Mouse (Mus musculus) neural tube, embryonic 12.5 days (tissue): Measurements from ENCODE around the gene Ascc3. TPM values are rescaled to one million over a fixed set of nuclear protein-coding genes. Genes with fewer than 3 reads are reported as not detected.
A peak's percentile ranks its signal among the peaks of the same experiment; 100 is the strongest.

Source experiments
- ATAC-seq: fragments of 200-750 bp; cut with Nextera tagmentation; 2 replicates; pipeline ENCODE4 v1.8.0; 2017; ENCODE audit warnings: low read depth, mild to moderate bottlenecking, moderate TSS enrichment, moderate library complexity; ENCODE audit not compliant: low FRiP score
- H3K27ac ChIP-seq: fragments of 300-500 bp; sonication (generic); 2 replicates; pipeline ENCODE4 v1.5.1; 2016
- H3K27me3 ChIP-seq: fragments of 300-500 bp; sonication (generic); replicated peaks from 2 replicates; pipeline ENCODE4 v1.6.1; 2016; ENCODE audit warnings: mild to moderate bottlenecking
- H3K36me3 ChIP-seq: fragments of 300-500 bp; sonication (generic); 2 replicates; pipeline ENCODE4 v1.6.1; 2016; ENCODE audit warnings: mild to moderate bottlenecking
- H3K4me1 ChIP-seq: fragments of 300-500 bp; sonication (generic); 2 replicates; pipeline ENCODE4 v1.6.1; 2016
- H3K4me2 ChIP-seq: fragments of 300-500 bp; sonication (generic); replicated peaks from 2 replicates; pipeline ENCODE4 v1.6.1; 2016; ENCODE audit warnings: mild to moderate bottlenecking
- H3K4me3 ChIP-seq: fragments of 300-500 bp; sonication (generic); 2 replicates; pipeline ENCODE4 v1.5.1; 2016
- H3K9ac ChIP-seq: fragments of 300-500 bp; sonication (generic); 2 replicates; pipeline ENCODE4 v1.6.1; 2016; ENCODE audit warnings: mild to moderate bottlenecking
- H3K9me3 ChIP-seq: fragments of 300-500 bp; sonication (generic); 2 replicates; pipeline ENCODE4 v1.6.1; 2016; ENCODE audit warnings: mild to moderate bottlenecking
- WGBS: fragments of 180-500 bp; shearing (Covaris S2); methylation state at CpG from one replicate; pipeline ENCODE4 v1.1.7; 2016; 5-methylcytosine and 5-hydroxymethylcytosine counted together
- polyA plus RNA-seq: library from polyadenylated mRNA; unstranded; fragments of >200 nt; fragmentation: Nextera tagmentation; extraction: Ambion mirVana; gene quantifications from 2 replicates; pipeline ENCODE4 v1.2.1, GENCODE M21; 2016

The Ascc3 gene
- polyA plus RNA-seq, 1 experiment from 2014 or later: 21.1 TPM

GRCm38 (mm10) chr10:50671517-50671916 is 79.0 kb downstream of the Ascc3 start:
- no peaks in the 10 kb centered on the region for H3K4me1 ChIP-seq
- H3K4me3 ChIP-seq: no peak overlapping the region
- no peak overlapping the region for H3K4me2 ChIP-seq
- WGBS: 65% methylated on average over 5 of the region's 5 CpGs
- H3K36me3 ChIP-seq: no peaks in the 10 kb centered on the region
- no peaks in the 10 kb centered on the region for H3K9me3 ChIP-seq
- H3K9ac ChIP-seq: no peak overlapping the region
- H3K27me3 ChIP-seq: no peaks in the 10 kb centered on the region
- H3K27ac ChIP-seq: no peak overlapping the region
- no peak for ATAC-seq

GRCm38 (mm10) chr10:50690324-50690723 is 97.9 kb downstream of the Ascc3 start:
- H3K27me3 ChIP-seq: no peaks in the 10 kb centered on the region
- H3K4me1 ChIP-seq: no peaks in the 10 kb centered on the region
- no peak overlapping the region for H3K27ac ChIP-seq
- no peaks in the 10 kb centered on the region for H3K36me3 ChIP-seq
- no peak overlapping the region for H3K4me2 ChIP-seq
- no peak for ATAC-seq
- H3K9me3 ChIP-seq: no peaks in the 10 kb centered on the region
- no peak overlapping the region for H3K4me3 ChIP-seq
- no peak overlapping the region for H3K9ac ChIP-seq

GRCm38 (mm10) chr10:50698836-50699433 is 106.5 kb downstream of the Ascc3 start:
- Histone ChIP-seq H3K9me3 (no peaks in the 10 kb centered on the region), H3K4me3 (no peak overlapping the region), H3K27me3 (no peaks in the 10 kb centered on the region), H3K27ac (no peak overlapping the region), H3K9ac (no peak overlapping the region), H3K36me3 (no peaks in the 10 kb centered on the region), H3K4me1 (no peaks in the 10 kb centered on the region), H3K4me2 (no peak overlapping the region)
- peak; percentile 66 for ATAC-seq
- 63% methylated on average over 4 of the region's 4 CpGs for WGBS

- H3K27me3 ChIP-seq: no peaks in the 10 kb centered on the region
- ATAC-seq: no peak
- no peaks in the 10 kb centered on the region for H3K4me1 ChIP-seq
- no peak overlapping the region for H3K9ac ChIP-seq
- H3K9me3 ChIP-seq: no peaks in the 10 kb centered on the region
- H3K27ac ChIP-seq: no peak overlapping the region
- H3K4me2 ChIP-seq: no peak overlapping the region
- no peaks in the 10 kb centered on the region for H3K36me3 ChIP-seq
- 68% methylated on average over 2 of the region's 2 CpGs for WGBS
- no peak overlapping the region for H3K4me3 ChIP-seq
Measured at GRCm38 (mm10) chr10:50701736-50702135, 109.3 kb downstream of the Ascc3 start.

GRCm38 (mm10) chr10:50702361-50702760 is 109.9 kb downstream of the Ascc3 start:
- H3K9ac ChIP-seq: no peak overlapping the region
- 85% methylated on average over 3 of the region's 3 CpGs for WGBS
- no peak overlapping the region for H3K4me2 ChIP-seq

GRCm38 (mm10) chr10:50704202-50704601 is 111.7 kb downstream of the Ascc3 start:
- ATAC-seq: peak; percentile 75
- Histone ChIP-seq H3K27ac (no peak overlapping the region), H3K4me2 (no peak overlapping the region), H3K9me3 (no peaks in the 10 kb centered on the region), H3K4me1 (no peaks in the 10 kb centered on the region), H3K36me3 (no peaks in the 10 kb centered on the region), H3K4me3 (no peak overlapping the region), H3K9ac (no peak overlapping the region), H3K27me3 (no peaks in the 10 kb centered on the region)
- WGBS: 33% methylated on average over 6 of the region's 6 CpGs

More at GRCm38 (mm10) chr10:50702361-50702760, 109.9 kb downstream of the Ascc3 start:
- Histone ChIP-seq H3K4me3 (no peak overlapping the region), H3K9me3 (no peaks in the 10 kb centered on the region), H3K36me3 (no peaks in the 10 kb centered on the region), H3K27me3 (no peaks in the 10 kb centered on the region), H3K4me1 (no peaks in the 10 kb centered on the region), H3K27ac (no peak overlapping the region)
- no peak for ATAC-seq

DNA sequence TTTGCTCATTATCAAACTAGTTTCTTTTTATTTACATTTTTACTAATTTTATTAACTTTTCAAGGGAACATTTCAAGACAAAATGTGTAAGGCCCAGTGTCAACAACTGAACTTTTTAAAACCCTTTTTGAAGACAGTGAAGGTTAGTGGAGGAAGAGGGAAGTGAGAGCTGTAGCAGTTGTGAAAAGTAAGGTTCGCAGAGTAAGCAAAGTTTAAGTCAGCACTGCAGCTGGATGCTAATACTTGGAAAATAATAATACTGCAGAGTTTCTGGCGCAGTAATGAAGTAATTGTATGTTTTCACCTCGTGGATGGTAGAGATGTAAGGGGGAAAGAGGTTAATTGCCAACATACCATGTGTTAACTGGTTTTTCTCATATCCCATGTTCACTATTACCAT is 112.4 kb downstream of the Ascc3 start:
- H3K36me3 ChIP-seq: no peaks in the 10 kb centered on the region
- no peaks in the 10 kb centered on the region for H3K4me1 ChIP-seq
- no peak overlapping the region for H3K27ac ChIP-seq
- ATAC-seq: no peak
- 93% methylated on average over 3 of the region's 3 CpGs for WGBS
- no peaks in the 10 kb centered on the region for H3K27me3 ChIP-seq
- no peak overlapping the region for H3K4me2 ChIP-seq
- no peaks in the 10 kb centered on the region for H3K9me3 ChIP-seq
- H3K4me3 ChIP-seq: no peak overlapping the region
- no peak overlapping the region for H3K9ac ChIP-seq

DNA sequence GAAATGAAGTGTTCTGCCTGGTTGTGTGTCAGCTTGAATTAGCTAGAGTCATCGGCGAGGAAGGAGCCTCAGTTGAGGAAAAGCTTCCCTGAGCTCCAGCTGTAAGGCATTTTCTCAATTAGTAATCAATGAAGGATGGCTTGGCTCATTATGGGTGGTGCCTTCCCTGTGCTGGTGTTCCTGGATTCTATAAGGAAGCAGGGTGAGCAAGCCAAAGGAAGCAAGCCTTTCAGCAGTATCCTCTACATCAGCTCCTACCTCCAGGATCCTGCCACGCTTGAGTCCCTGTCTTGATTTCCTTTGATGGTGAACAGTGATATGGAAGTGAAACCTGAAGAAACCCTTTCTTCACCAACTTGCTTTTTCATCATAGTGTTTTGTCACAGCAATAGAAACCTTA is 118.8 kb downstream of the Ascc3 start:
- H3K27me3 ChIP-seq: no peaks in the 10 kb centered on the region
- H3K27ac ChIP-seq: no peak overlapping the region
- H3K4me2 ChIP-seq: no peak overlapping the region
- H3K36me3 ChIP-seq: no peaks in the 10 kb centered on the region
- ATAC-seq: no peak
- no peaks in the 10 kb centered on the region for H3K9me3 ChIP-seq
- H3K4me3 ChIP-seq: no peak overlapping the region
- WGBS: 85% methylated on average over 3 of the region's 3 CpGs
- no peak overlapping the region for H3K9ac ChIP-seq
- H3K4me1 ChIP-seq: no peaks in the 10 kb centered on the region

- H3K4me1 ChIP-seq: no peaks in the 10 kb centered on the region
- H3K4me2 ChIP-seq: no peak overlapping the region
- H3K4me3 ChIP-seq: no peak overlapping the region
- H3K9ac ChIP-seq: no peak overlapping the region
- WGBS: 84% methylated on average over 1 of the region's 1 CpGs
- no peak overlapping the region for H3K27ac ChIP-seq
- H3K27me3 ChIP-seq: no peaks in the 10 kb centered on the region
- ATAC-seq: no peak
- H3K9me3 ChIP-seq: no peaks in the 10 kb centered on the region
- no peaks in the 10 kb centered on the region for H3K36me3 ChIP-seq
Measured at GRCm38 (mm10) chr10:50711765-50712164, 119.3 kb downstream of the Ascc3 start.

DNA sequence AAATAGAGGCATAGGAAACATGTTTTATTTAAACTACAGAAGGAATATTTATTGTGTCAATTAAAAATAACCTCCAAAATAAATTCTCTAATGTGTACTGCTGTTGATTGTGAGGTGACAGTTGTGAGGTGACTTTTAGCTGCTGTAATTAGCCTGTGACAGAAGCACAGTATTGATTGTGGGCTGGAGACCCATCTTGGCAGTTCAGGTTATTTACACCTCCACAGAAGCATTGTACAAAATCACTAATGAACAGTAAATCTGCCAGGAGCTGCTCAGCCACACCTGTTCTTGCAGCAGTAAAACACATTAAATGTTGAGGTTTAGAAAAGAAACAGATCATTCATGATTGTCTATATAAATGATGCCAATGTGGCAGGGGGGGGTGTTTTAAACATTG is 141.0 kb downstream of the Ascc3 start:
- H3K36me3 ChIP-seq: no peaks in the 10 kb centered on the region
- ATAC-seq: peak; percentile 50; the same call in 1 of the 2 replicates
- H3K9ac ChIP-seq: no peak overlapping the region
- no peaks in the 10 kb centered on the region for H3K9me3 ChIP-seq
- no peaks in the 10 kb centered on the region for H3K27me3 ChIP-seq
- H3K4me2 ChIP-seq: no peak overlapping the region
- H3K27ac ChIP-seq: no peak overlapping the region
- H3K4me3 ChIP-seq: no peak overlapping the region
- H3K4me1 ChIP-seq: no peaks in the 10 kb centered on the region

GRCm38 (mm10) chr10:50762069-50762468 is 169.6 kb downstream of the Ascc3 start:
- H3K36me3 ChIP-seq: no peaks in the 10 kb centered on the region
- H3K4me3 ChIP-seq: no peak overlapping the region
- ATAC-seq: no peak
- H3K27me3 ChIP-seq: peaks cover 6% of the 10 kb centered on the region; the same call in 1 of the 2 replicates
- H3K9ac ChIP-seq: no peak overlapping the region
- H3K4me2 ChIP-seq: no peak overlapping the region
- H3K4me1 ChIP-seq: peaks cover 4% of the 10 kb centered on the region; the same call in 1 of the 2 replicates
- no peak overlapping the region for H3K27ac ChIP-seq
- WGBS: 79% methylated on average over 2 of the region's 2 CpGs
- no peaks in the 10 kb centered on the region for H3K9me3 ChIP-seq

GRCm38 (mm10) chr10:50762984-50763383 is 170.5 kb downstream of the Ascc3 start:
- Histone ChIP-seq H3K4me2 (no peak overlapping the region), H3K4me3 (no peak overlapping the region), H3K27me3 (peaks cover 6% of the 10 kb centered on the region; the same call in 1 of the 2 replicates), H3K27ac (no peak overlapping the region), H3K9me3 (no peaks in the 10 kb centered on the region), H3K9ac (no peak overlapping the region), H3K36me3 (no peaks in the 10 kb centered on the region), H3K4me1 (peaks cover 4% of the 10 kb centered on the region; the same call in 1 of the 2 replicates)
- WGBS: 67% methylated on average over 2 of the region's 2 CpGs
- ATAC-seq: 0 out of 2 replicates have a peak, but pooled peaks have one; percentile 35
